Mouse (Mus musculus) lung, adult 2 months (tissue): ENCODE measurements around the gene Acsl3. TPM values are rescaled to one million over a fixed set of nuclear protein-coding genes. Genes with fewer than 3 reads are reported as not detected.

Experiments used
- DNase-seq: peaks from one replicate; pipeline ENCODE4 v3.0.0; 2022
- H3K4me1 ChIP-seq: fragments of 200-500 bp; 2 replicates; pipeline ENCODE4 v1.6.1; 2011; ENCODE audit warnings: low read length; ENCODE audit not compliant: control insufficient read depth, insufficient read depth
- H3K4me3 ChIP-seq: fragments of 200-500 bp; replicated peaks from 2 replicates; pipeline ENCODE3; 2011; ENCODE audit warnings: low read depth, mild to moderate bottlenecking, control low read depth, low read length; ENCODE audit errors: extremely low read depth
- CTCF ChIP-seq: fragments of 200-500 bp; IDR thresholded peaks from 2 replicates; pipeline ENCODE4 v1.5.1; 2011; ENCODE audit warnings: mild to moderate bottlenecking, low read length, control low read depth; ENCODE audit not compliant: insufficient read depth
- POLR2A ChIP-seq: fragments of 200-500 bp; IDR thresholded peaks from 2 replicates; pipeline ENCODE4 v1.6.1; 2011; ENCODE audit warnings: low read depth, mild to moderate bottlenecking, control low read depth, low read length, borderline replicate concordance; ENCODE audit errors: extremely low read depth
- WGBS: fragments of 180-500 bp; shearing (Covaris S2); methylation state at CpG from one replicate; pipeline ENCODE4 v1.1.7; 2018; 5-methylcytosine and 5-hydroxymethylcytosine counted together
- polyA plus RNA-seq: library from polyadenylated mRNA; depleted of rRNA; stranded (reverse); fragments of >200 nt; gene quantifications from 2 replicates; pipeline ENCODE4 v1.2.3, GENCODE M21; 2012

The Acsl3 gene
- polyA plus RNA-seq, 1 experiment = 6.6 TPM

DNA sequence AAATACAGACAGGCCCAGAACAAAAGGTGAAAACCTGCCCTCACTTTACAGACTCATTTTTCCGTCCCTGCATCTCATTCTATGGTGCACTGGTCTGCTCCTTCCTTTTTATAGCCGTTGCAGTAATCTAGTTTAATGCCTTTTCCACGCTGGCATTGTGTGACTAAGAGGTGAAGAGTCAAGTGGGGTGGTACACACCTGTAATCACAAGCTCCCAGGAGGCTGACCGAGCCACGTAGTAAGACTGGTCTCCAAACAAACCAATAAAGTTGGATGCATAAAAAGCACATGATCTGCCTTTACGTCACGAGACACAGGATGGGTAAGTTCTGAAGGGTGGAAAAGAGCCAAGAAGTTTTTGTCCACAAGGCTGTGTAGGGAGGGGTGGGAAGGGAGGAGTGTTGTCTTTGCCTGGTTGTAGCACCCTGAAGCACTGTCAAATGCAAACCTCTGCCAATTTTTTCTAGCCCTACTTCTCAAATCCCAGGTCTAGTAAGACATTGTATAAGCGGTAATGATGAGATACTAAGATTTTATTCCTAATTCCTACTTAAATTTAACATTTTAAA, 10.2 kb upstream of the Acsl3 start:
- 48% methylated on average over 8 of the region's 8 CpGs for WGBS
- H3K4me3 ChIP-seq = no peak overlapping the region
- no peaks in the 10 kb centered on the region; the same call in 1 of the 2 replicates for H3K4me1 ChIP-seq
- TF ChIP-seq POLR2A = no peak
- no peak for TF ChIP-seq CTCF
- no peak for DNase-seq

DNA sequence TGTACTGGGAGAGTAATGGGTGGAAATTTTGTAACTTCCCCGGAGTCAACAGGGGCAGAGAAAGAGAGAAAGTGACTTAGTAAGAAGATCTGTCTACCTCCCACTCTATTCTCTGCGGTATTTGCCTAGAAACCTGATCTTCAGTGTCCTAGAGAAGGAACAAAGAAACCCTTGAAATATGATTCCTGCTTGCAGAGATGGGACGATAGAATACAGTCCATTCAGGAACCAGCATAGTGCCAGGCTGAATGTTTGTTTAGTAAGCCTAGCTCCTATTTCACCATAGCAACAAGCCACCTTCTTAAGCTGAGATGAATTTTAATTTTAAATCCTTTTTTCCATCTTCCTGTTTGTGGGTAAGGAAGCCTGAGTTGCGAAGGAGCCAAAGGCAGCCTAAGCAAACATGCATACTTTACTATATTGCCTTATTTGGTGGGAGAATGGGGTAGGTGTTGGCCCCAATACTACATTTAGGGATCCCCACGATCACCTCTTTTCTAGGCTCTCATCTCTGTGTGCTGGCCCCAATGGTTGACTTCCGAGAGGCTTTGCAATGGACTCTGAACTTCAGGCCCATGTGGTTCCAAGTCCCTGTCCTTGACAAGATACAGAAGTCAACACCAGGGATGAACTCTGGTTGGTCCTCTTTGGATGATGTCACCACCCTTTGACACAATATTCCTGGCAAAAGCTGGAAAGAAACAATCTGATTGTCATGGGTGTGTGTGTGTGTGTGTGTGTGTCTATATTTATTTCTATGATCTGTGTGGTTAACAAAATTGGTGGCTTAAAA, 8.2 kb upstream of the Acsl3 start:
- H3K4me3 ChIP-seq = no peak overlapping the region
- TF ChIP-seq POLR2A = no peak
- no peak for TF ChIP-seq CTCF
- DNase-seq = no peak
- H3K4me1 ChIP-seq = no peaks in the 10 kb centered on the region
- 56% methylated on average over 6 of the region's 6 CpGs for WGBS

DNA sequence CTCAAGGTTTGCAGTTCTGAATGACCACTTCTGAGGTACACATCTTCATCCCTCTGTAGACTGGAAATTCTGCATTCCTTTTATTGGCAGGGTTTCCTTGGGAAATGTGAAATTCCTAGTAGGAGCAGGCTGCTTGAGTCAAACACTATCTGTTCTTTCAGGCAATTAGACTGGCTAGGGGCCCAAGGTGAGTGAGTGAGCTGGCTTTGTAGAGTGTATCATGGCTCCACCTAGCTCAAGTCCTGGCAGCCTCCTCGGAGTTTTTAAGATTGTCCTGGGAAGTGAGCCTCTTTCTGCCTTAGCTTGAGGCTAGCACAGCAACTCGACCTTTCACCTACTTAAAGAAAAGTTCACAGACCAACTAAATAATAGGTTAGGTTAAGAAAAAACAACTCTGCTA, 1.2 kb upstream of the Acsl3 start:
- 35% methylated on average over 2 of the region's 2 CpGs for WGBS
- H3K4me3 ChIP-seq = no peak overlapping the region
- H3K4me1 ChIP-seq = peaks cover 6% of the 10 kb centered on the region
- peak; percentile 28 for DNase-seq
- TF ChIP-seq CTCF (no peak), POLR2A (no peak)

GRCm38 (mm10) chr1:78657021-78657629, 500 bp upstream of the Acsl3 start:
- 30% methylated on average over 22 of the region's 22 CpGs for WGBS
- peak overlapping the region; percentile 23 for H3K4me3 ChIP-seq
- no peak for TF ChIP-seq CTCF
- no peak for TF ChIP-seq POLR2A
- H3K4me1 ChIP-seq = peaks cover 6% of the 10 kb centered on the region
- DNase-seq = no peak

GRCm38 (mm10) chr1:78658441-78659269, 1.0 kb downstream of the Acsl3 start:
- Histone ChIP-seq H3K4me3 (peak overlapping the region; percentile 69), H3K4me1 (peaks cover 6% of the 10 kb centered on the region)
- DNase-seq = peak; percentile 18
- 8% methylated on average over 20 of the region's 20 CpGs for WGBS
- TF ChIP-seq CTCF = no peak
- TF ChIP-seq POLR2A = no peak

- Histone ChIP-seq H3K4me1 (peaks cover 6% of the 10 kb centered on the region), H3K4me3 (no peak overlapping the region)
- WGBS = 77% methylated on average over 4 of the region's 4 CpGs
- DNase-seq = no peak
- no peak for TF ChIP-seq POLR2A
- no peak for TF ChIP-seq CTCF
Observed at GRCm38 (mm10) chr1:78659270-78659823, 1.7 kb downstream of the Acsl3 start.

GRCm38 (mm10) chr1:78664326-78664725, 6.7 kb downstream of the Acsl3 start:
- no peaks in the 10 kb centered on the region; the same call in 1 of the 2 replicates for H3K4me1 ChIP-seq
- no peak for DNase-seq
- no peak overlapping the region for H3K4me3 ChIP-seq
- TF ChIP-seq POLR2A (no peak), CTCF (no peak)
- WGBS = 73% methylated on average over 4 of the region's 4 CpGs

DNA sequence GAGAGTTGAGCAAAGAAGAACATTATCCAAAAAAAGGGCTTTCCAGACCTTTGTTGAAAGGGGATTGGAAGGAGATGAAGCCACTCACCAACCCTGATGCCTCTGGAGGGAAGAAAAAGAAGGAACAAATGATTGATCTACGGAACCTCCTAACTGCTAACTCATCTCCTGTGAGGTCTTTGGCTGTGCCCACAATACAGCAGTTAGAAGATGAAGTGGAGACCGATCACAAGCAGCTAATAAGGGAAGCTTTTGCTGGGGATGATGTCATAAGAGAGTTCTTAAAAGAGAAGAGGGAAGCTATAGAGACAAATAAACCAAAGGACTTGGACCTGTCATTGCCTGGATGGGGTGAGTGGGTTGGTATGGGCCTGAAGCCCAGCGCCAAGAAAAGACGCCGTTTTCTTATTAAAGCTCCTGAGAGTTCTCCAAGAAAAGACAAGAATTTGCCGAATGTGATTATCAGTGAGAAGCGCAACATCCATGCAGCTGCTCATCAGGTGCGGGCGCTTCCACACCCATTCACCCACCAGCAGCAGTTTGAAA, 8.4 kb downstream of the Acsl3 start:
- WGBS = 94% methylated on average over 9 of the region's 9 CpGs
- Histone ChIP-seq H3K4me1 (no peaks in the 10 kb centered on the region), H3K4me3 (no peak overlapping the region)
- no peak for DNase-seq
- TF ChIP-seq CTCF = no peak
- no peak for TF ChIP-seq POLR2A
